Mouse (Mus musculus) MEL (cell line): ENCODE data around the gene Ncoa3. TPM values are rescaled to one million over a fixed set of nuclear protein-coding genes. Genes with fewer than 3 reads are reported as not detected.

Experiments used
- DNase-seq: peaks from one replicate; pipeline ENCODE4 v3.0.0; 2011; ENCODE audit warnings: low read depth, low spot score
- H3K27ac ChIP-seq: 2 replicates; pipeline ENCODE4 v1.5.1; 2012; ENCODE audit warnings: low read depth, mild to moderate bottlenecking, control low read depth, low read length, moderate library complexity; ENCODE audit not compliant: control insufficient read depth
- H3K27me3 ChIP-seq, 2 experiments: fragments of 150-350 bp in 1 of 2; sonication (generic) in 1 of 2; 2 replicates each; pipeline ENCODE4 v1.6.1; 2012; ENCODE audit warnings: low read length in 2 of 2, mild to moderate bottlenecking in 2 of 2, improper control_type of control experiment in 1 of 2, moderate library complexity in 1 of 2; ENCODE audit not compliant: insufficient read depth in 2 of 2, control insufficient read depth in 1 of 2
- H3K36me3 ChIP-seq, 2 experiments: 2 replicates each; pipeline ENCODE4 v1.6.1; 2012 to 2014; ENCODE audit warnings: low read length in 2 of 2, improper control_type of control experiment in 1 of 2, inconsistent platforms in 1 of 2, mild to moderate bottlenecking in 1 of 2; ENCODE audit not compliant: insufficient read depth in 2 of 2, control insufficient read depth in 1 of 2
- H3K4me1 ChIP-seq, 2 experiments: fragments of 150-350 bp in 1 of 2; sonication (generic) in 1 of 2; 2 replicates each; pipeline ENCODE4 v1.6.1; 2012; ENCODE audit warnings: low read length in 2 of 2, improper control_type of control experiment in 1 of 2, mild to moderate bottlenecking in 1 of 2; ENCODE audit not compliant: insufficient read depth in 2 of 2, control insufficient read depth in 1 of 2
- H3K4me3 ChIP-seq, 2 experiments: fragments of 150-350 bp in 1 of 2; sonication (generic) in 1 of 2; 2 replicates each; pipeline ENCODE4 v1.5.1; 2012; ENCODE audit warnings: low read depth in 2 of 2, low read length in 2 of 2, mild to moderate bottlenecking in 2 of 2, moderate library complexity in 2 of 2, control low read depth in 1 of 2, improper control_type of control experiment in 1 of 2; ENCODE audit not compliant: control insufficient read depth in 1 of 2, insufficient read depth in 1 of 2
- H3K79me2 ChIP-seq: 2 replicates; pipeline ENCODE4 v1.6.1; 2012; ENCODE audit warnings: mild to moderate bottlenecking, low read length, moderate library complexity; ENCODE audit not compliant: control insufficient read depth, poor library complexity, insufficient read depth
- H3K9ac ChIP-seq: 2 replicates; pipeline ENCODE4 v1.6.1; 2012; ENCODE audit warnings: low read depth, mild to moderate bottlenecking, control low read depth, low read length, moderate library complexity; ENCODE audit not compliant: control insufficient read depth, poor library complexity, severe bottlenecking
- H3K9me3 ChIP-seq: fragments of 150-350 bp; sonication (generic); replicated peaks from 2 replicates; pipeline ENCODE4 v1.6.1; 2012; ENCODE audit warnings: mild to moderate bottlenecking, low read length, improper control_type of control experiment, moderate library complexity; ENCODE audit not compliant: insufficient read depth
- CHD1 ChIP-seq: IDR thresholded peaks from 2 replicates; pipeline ENCODE4 v1.6.1; 2012; ENCODE audit warnings: low read depth, mild to moderate bottlenecking, inconsistent platforms, low read length, improper control_type of control experiment
- E2F4 ChIP-seq: IDR thresholded peaks from 2 replicates; pipeline ENCODE4 v1.6.1; 2011; ENCODE audit warnings: low read depth, low read length, improper control_type of control experiment, borderline replicate concordance
- ELF1 ChIP-seq: IDR thresholded peaks from 2 replicates; pipeline ENCODE4 v1.6.1; 2014; ENCODE audit warnings: low read depth, mild to moderate bottlenecking, inconsistent platforms, low read length, improper control_type of control experiment, moderate library complexity
- EP300 ChIP-seq, 2 experiments: IDR thresholded peaks; 2 replicates each; pipeline ENCODE4 v1.6.1; 2011; ENCODE audit warnings: improper control_type of control experiment in 2 of 2, low read length in 2 of 2, low read depth in 1 of 2, mild to moderate bottlenecking in 1 of 2
- GATA1 ChIP-seq: IDR thresholded peaks from 2 replicates; pipeline ENCODE4 v1.6.1; 2011; ENCODE audit warnings: low read depth, low read length, improper control_type of control experiment
- JUND ChIP-seq: IDR thresholded peaks from 2 replicates; pipeline ENCODE4 v1.6.1; 2011; ENCODE audit warnings: low read depth, mild to moderate bottlenecking, improper control_type of control experiment, low read length
- MAFK ChIP-seq: IDR thresholded peaks from 2 replicates; pipeline ENCODE4 v1.6.1; 2011; ENCODE audit warnings: low read depth, mild to moderate bottlenecking, low read length, improper control_type of control experiment, borderline replicate concordance
- MAX ChIP-seq: IDR thresholded peaks from 2 replicates; pipeline ENCODE4 v1.6.1; 2011; ENCODE audit warnings: low read length, improper control_type of control experiment
- MAZ ChIP-seq: IDR thresholded peaks from 2 replicates; pipeline ENCODE4 v1.6.1; 2012; ENCODE audit warnings: low read depth, mild to moderate bottlenecking, inconsistent platforms, low read length, improper control_type of control experiment
- MEF2A ChIP-seq: IDR thresholded peaks from 2 replicates; pipeline ENCODE4 v1.6.1; 2014; ENCODE audit warnings: low read depth, mild to moderate bottlenecking, inconsistent platforms, low read length, improper control_type of control experiment; ENCODE audit not compliant: poor library complexity, insufficient replicate concordance, severe bottlenecking; ENCODE audit errors: extremely low read depth
- MXI1 ChIP-seq: IDR thresholded peaks from 2 replicates; pipeline ENCODE4 v1.6.1; 2011; ENCODE audit warnings: mild to moderate bottlenecking, low read depth, low read length, improper control_type of control experiment
- MYB ChIP-seq: IDR thresholded peaks from 2 replicates; pipeline ENCODE4 v1.6.1; 2011; ENCODE audit warnings: mild to moderate bottlenecking, low read depth, low read length, improper control_type of control experiment
- MYC ChIP-seq: IDR thresholded peaks from 2 replicates; pipeline ENCODE4 v1.6.1; 2011; ENCODE audit warnings: low read depth, mild to moderate bottlenecking, low read length, improper control_type of control experiment, moderate library complexity
- NELFE ChIP-seq: IDR thresholded peaks from 2 replicates; pipeline ENCODE4 v1.6.1; 2011; ENCODE audit warnings: low read depth, low read length, improper control_type of control experiment
- POLR2A ChIP-seq, 2 experiments: IDR thresholded peaks; 2 replicates each; pipeline ENCODE4 v1.6.1; 2011 to 2012; ENCODE audit warnings: low read length in 2 of 2, mild to moderate bottlenecking in 2 of 2, control low read depth in 1 of 2, improper control_type of control experiment in 1 of 2, low read depth in 1 of 2, moderate library complexity in 1 of 2; ENCODE audit not compliant: control insufficient read depth in 1 of 2, insufficient read depth in 1 of 2, poor library complexity in 1 of 2
- RAD21 ChIP-seq: IDR thresholded peaks from 2 replicates; pipeline ENCODE4 v1.6.1; 2011; ENCODE audit warnings: mild to moderate bottlenecking, low read depth, low read length, improper control_type of control experiment
- SMC3 ChIP-seq: IDR thresholded peaks from 2 replicates; pipeline ENCODE4 v1.6.1; 2011; ENCODE audit warnings: low read depth, low read length, improper control_type of control experiment
- TAL1 ChIP-seq: IDR thresholded peaks from 2 replicates; pipeline ENCODE4 v1.6.1; 2012; ENCODE audit warnings: mild to moderate bottlenecking, inconsistent platforms, low read length, moderate library complexity, mixed read lengths
- TCF12 ChIP-seq: IDR thresholded peaks from 2 replicates; pipeline ENCODE4 v1.6.1; 2014; ENCODE audit warnings: low read depth, mild to moderate bottlenecking, inconsistent platforms, low read length, improper control_type of control experiment, moderate library complexity
- USF2 ChIP-seq, 2 experiments: IDR thresholded peaks; 2 replicates each; pipeline ENCODE4 v1.6.1; 2011 to 2012; ENCODE audit warnings: improper control_type of control experiment in 2 of 2, low read length in 2 of 2, borderline replicate concordance in 1 of 2, inconsistent platforms in 1 of 2, low read depth in 1 of 2, mild to moderate bottlenecking in 1 of 2; ENCODE audit not compliant: insufficient read depth in 1 of 2
- ZKSCAN1 ChIP-seq: IDR thresholded peaks from 2 replicates; pipeline ENCODE4 v1.6.1; 2012; ENCODE audit warnings: low read depth, mild to moderate bottlenecking, inconsistent platforms, low read length, improper control_type of control experiment, moderate library complexity
- ZMIZ1 ChIP-seq: IDR thresholded peaks from 2 replicates; pipeline ENCODE4 v1.6.1; 2012; ENCODE audit warnings: low read depth, mild to moderate bottlenecking, inconsistent platforms, low read length, improper control_type of control experiment, moderate library complexity
- ZNF384 ChIP-seq: IDR thresholded peaks from 2 replicates; pipeline ENCODE4 v1.6.1; 2012; ENCODE audit warnings: low read depth, mild to moderate bottlenecking, inconsistent platforms, low read length, improper control_type of control experiment
- polyA plus RNA-seq, 2 experiments: library from polyadenylated mRNA; stranded (reverse) in 1 of 2; unstranded in 1 of 2; fragments of >175 nt in 1 of 2; fragments of >200 nt in 1 of 2; gene quantifications; 2 replicates each; pipeline versions ENCODE4 v1.2.1 to v1.2.4; 2012; ENCODE audit warnings: low replicate concordance in 2 of 2, low read depth in 1 of 2; ENCODE audit not compliant: insufficient read length in 2 of 2, insufficient read depth in 1 of 2, missing spikeins in 1 of 2
- total RNA-seq: library from RNA; depleted of rRNA; stranded (reverse); fragments of 300-350 nt; gene quantifications from 2 replicates; pipeline ENCODE4 v1.2.3, GENCODE M21; 2012

Ncoa3 gene
- total and polyA plus RNA-seq, 3 experiments: 5.7 to 19.8 (median 10.3) TPM

- H3K9ac ChIP-seq: no peak overlapping the region
- no peak for DNase-seq
- TF ChIP-seq ZNF384 (peak; percentile 63), TCF12 (no peak), ZKSCAN1 (no peak), ZMIZ1 (no peak)
- TF ChIP-seq, all 39 proteins: peak for 1
- Histone ChIP-seq H3K79me2 (0 out of 2 replicates have a peak, but pooled peaks cover 2% of the 10 kb centered on the region), H3K36me3 (peaks cover 0 to 13% of the 10 kb centered on the region in 2 experiments; a peak in 2 of 4 replicates), H3K4me3 (no peak overlapping the region), H3K9me3 (no peaks in the 10 kb centered on the region), H3K27me3 (no peaks in the 10 kb centered on the region), H3K27ac (no peak overlapping the region), H3K4me1 (peaks cover 4 to 15% of the 10 kb centered on the region in 2 experiments)
These were observed 17.0 kb downstream of the Ncoa3 start for GRCm38 (mm10) chr2:166009393-166009947.

- Histone ChIP-seq H3K27ac (no peak overlapping the region), H3K27me3 (no peaks in the 10 kb centered on the region), H3K36me3 (peaks cover 0 to 13% of the 10 kb centered on the region in 2 experiments; a peak in 2 of 4 replicates), H3K4me3 (no peak overlapping the region), H3K9me3 (no peaks in the 10 kb centered on the region), H3K9ac (no peak overlapping the region), H3K4me1 (peaks cover 4 to 16% of the 10 kb centered on the region in 2 experiments), H3K79me2 (0 out of 2 replicates have a peak, but pooled peaks cover 3% of the 10 kb centered on the region)
- DNase-seq: no peak
- TF ChIP-seq MAZ (no peak), USF2 (IDR thresholded peaks at IDR 0.05; ENCODE audit: borderline replicate concordance in 1 of 2, insufficient read depth in 1 of 2, low read depth in 1 of 2, low read length in 2 of 2) (no peak), GATA1 (no peak), ELF1 (no peak), RAD21 (no peak), CHD1 (no peak), MYB (no peak), E2F4 (no peak), MAX (no peak), NELFE (no peak), MEF2A (no peak), MAFK (no peak), SMC3 (no peak), EP300 (IDR thresholded peaks at IDR 0.05; ENCODE audit: low read depth in 1 of 2, low read length in 2 of 2) (no peak), TCF12 (no peak), MYC (no peak), MXI1 (no peak), POLR2A (IDR thresholded peaks at IDR 0.05; ENCODE audit: control insufficient read depth in 1 of 2, insufficient read depth in 1 of 2, low read depth in 1 of 2, low read length in 2 of 2, poor library complexity in 1 of 2) (no peak), JUND (no peak), TAL1 (no peak)
These were observed 17.9 kb downstream of the Ncoa3 start for GRCm38 (mm10) chr2:166010321-166010720.
